Mouse (Mus musculus) spleen, adult 2 months (tissue): ENCODE data around the gene Zdhhc1.
A peak's percentile ranks its signal among the peaks of the same experiment; 100 is the strongest.

Source experiments
- CTCF ChIP-seq: fragments of 200-500 bp; IDR thresholded peaks from 2 replicates; pipeline ENCODE4 v1.5.1; 2011; ENCODE audit warnings: mild to moderate bottlenecking, inconsistent platforms; ENCODE audit not compliant: insufficient read depth, insufficient read length, insufficient replicate concordance; ENCODE audit errors: extremely low read depth
- POLR2A ChIP-seq: fragments of 200-500 bp; IDR thresholded peaks from 2 replicates; pipeline ENCODE4 v1.6.1; 2011; ENCODE audit warnings: low read depth, low read length, inconsistent platforms

- no peak for TF ChIP-seq POLR2A
- TF ChIP-seq CTCF = peak; percentile 13; the same call in 1 of the 2 replicates
Observed at GRCm38 (mm10) chr8:105481453-105481852, 15.2 kb downstream of the Zdhhc1 start.
